Mouse (Mus musculus): ENCODE measurements around the gene Hypk. TPM values are rescaled to one million over a fixed set of nuclear protein-coding genes. Genes with fewer than 3 reads are reported as not detected.

The Hypk gene
- polyA plus RNA-seq, 1 experiment from 2014 or later: 111 TPM

Small RNAs within 50 kb of the gene (microRNA-seq; reads per million reads assigned to microRNA genes)
- not detected for gene Gm22953

Other genes starting within 250 kb of the Hypk start
- gene Trp53bp1, start 181.9 kb upstream of the Hypk start, polyA plus RNA-seq (2015; fragmentation: Nextera tagmentation; extraction: Ambion mirVana): 179 and 194 TPM in 2 replicates
- gene Map1a, start 163.7 kb upstream of the Hypk start, polyA plus RNA-seq (2015; fragmentation: Nextera tagmentation; extraction: Ambion mirVana): 16.1 and 20.0 TPM in 2 replicates
- gene Ppip5k1, start 97.9 kb upstream of the Hypk start, polyA plus RNA-seq (2015; fragmentation: Nextera tagmentation; extraction: Ambion mirVana): 18.6 and 19.3 TPM in 2 replicates
- 49.1 and 50.5 TPM in 2 replicates for gene Ckmt1, start 95.6 kb upstream of the Hypk start, polyA plus RNA-seq (2015; fragmentation: Nextera tagmentation; extraction: Ambion mirVana)
- gene Strc, start 66.1 kb upstream of the Hypk start, polyA plus RNA-seq (2015; fragmentation: Nextera tagmentation; extraction: Ambion mirVana): not detected in 2 replicates
- 386 and 398 TPM in 2 replicates for gene Pdia3, start 39.5 kb upstream of the Hypk start, polyA plus RNA-seq (2015; fragmentation: Nextera tagmentation; extraction: Ambion mirVana)
- gene Catsper2, start 39.5 kb upstream of the Hypk start, polyA plus RNA-seq (2015; fragmentation: Nextera tagmentation; extraction: Ambion mirVana): 5.7 and 6.8 TPM in 2 replicates
- 2.5 and 2.8 TPM in 2 replicates for gene Ell3, start 9.0 kb upstream of the Hypk start, polyA plus RNA-seq (2015; fragmentation: Nextera tagmentation; extraction: Ambion mirVana)
- 391 and 404 TPM in 2 replicates for gene Serf2, start 4.1 kb upstream of the Hypk start, polyA plus RNA-seq (2015; fragmentation: Nextera tagmentation; extraction: Ambion mirVana)
- 1.3 TPM in 2 replicates for gene Serinc4, start 3.5 kb downstream of the Hypk start, polyA plus RNA-seq (2015; fragmentation: Nextera tagmentation; extraction: Ambion mirVana)
- 79.2 and 79.7 TPM in 2 replicates for gene Mfap1b, start 20.8 kb downstream of the Hypk start, polyA plus RNA-seq (2015; fragmentation: Nextera tagmentation; extraction: Ambion mirVana)
- 34.8 and 36.4 TPM in 2 replicates for gene Mfap1a, start 53.4 kb downstream of the Hypk start, polyA plus RNA-seq (2015; fragmentation: Nextera tagmentation; extraction: Ambion mirVana)
- gene Wdr76, start 53.4 kb downstream of the Hypk start, polyA plus RNA-seq (2015; fragmentation: Nextera tagmentation; extraction: Ambion mirVana): 5.1 and 5.8 TPM in 2 replicates